Mouse (Mus musculus) heart, adult 2 months (tissue): ENCODE measurements around the gene Anks1b.

Source experiments
- CTCF ChIP-seq: fragments of 200-600 bp; IDR thresholded peaks from 2 replicates; pipeline ENCODE4 v1.8.1; 2022; ENCODE audit warnings: antibody characterized with exemption, mild to moderate bottlenecking, moderate library complexity
- POLR2A ChIP-seq: fragments of 200-500 bp; IDR thresholded peaks from 2 replicates; pipeline ENCODE4 v1.6.1; 2011; ENCODE audit warnings: mild to moderate bottlenecking, low read depth, low read length, control low read depth; ENCODE audit not compliant: insufficient read depth

DNA sequence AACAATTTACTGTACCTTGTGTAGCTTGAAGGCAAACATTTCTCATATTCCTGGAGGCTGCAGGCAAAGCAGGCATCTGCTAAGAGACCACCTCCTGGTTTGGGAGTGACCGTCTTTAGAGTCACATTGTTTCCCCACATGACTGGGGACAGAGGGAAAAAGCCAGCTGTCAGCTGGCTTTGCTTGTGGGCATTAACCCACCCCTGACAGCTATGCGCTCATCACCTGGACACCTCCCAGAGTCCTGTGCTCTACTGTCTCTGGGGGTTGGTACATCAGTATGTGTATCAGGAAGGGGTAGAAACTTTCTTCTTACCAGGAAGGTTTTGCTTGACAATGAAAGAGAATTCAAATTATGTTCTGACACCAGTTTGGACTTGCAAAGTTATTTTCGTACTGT, 207.8 kb downstream of the Anks1b start:
- no peak for TF ChIP-seq CTCF
- TF ChIP-seq POLR2A: no peak
